Mouse (Mus musculus): Measurements from ENCODE around the gene Pds5a.

DNA sequence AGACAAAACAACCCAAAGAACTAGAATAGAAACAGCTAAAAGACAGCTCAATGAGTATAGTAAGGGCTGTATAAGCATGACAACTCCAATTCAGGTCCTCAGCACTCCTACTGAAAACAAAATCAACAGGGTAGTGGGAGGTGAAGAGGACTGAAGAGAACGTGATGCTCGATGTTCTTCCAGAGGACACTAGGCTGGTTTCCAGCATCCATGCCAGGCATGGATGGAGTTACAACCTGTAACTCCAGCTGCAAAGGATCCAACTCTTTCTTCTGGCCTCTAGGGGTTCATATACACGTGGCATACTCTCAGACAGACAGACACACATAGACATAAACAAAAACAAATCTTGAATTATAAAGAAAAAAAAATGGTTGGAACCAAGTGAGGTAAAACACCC, 11.3 kb downstream of the Pds5a start:
- TF ChIP-seq CTCF (IDR thresholded peaks at IDR 0.05; ENCODE audit: borderline replicate concordance, extremely low read depth, insufficient read depth, insufficient read length) (no peak), POLR2A (IDR thresholded peaks at IDR 0.05; ENCODE audit: borderline replicate concordance, extremely low read depth, insufficient read depth, insufficient read length, poor library complexity, severe bottlenecking) (no peak)
